Mouse (Mus musculus) kidney, embryonic 16.5 days (tissue): ENCODE data around the gene Armcx1. TPM values are rescaled to one million over a fixed set of nuclear protein-coding genes. Genes with fewer than 3 reads are reported as not detected.

Experiments
- ATAC-seq: fragments of 200-750 bp; cut with Nextera tagmentation; 2 replicates; pipeline ENCODE4 v1.8.0; 2017; ENCODE audit warnings: moderate TSS enrichment; ENCODE audit not compliant: low FRiP score, low TSS enrichment
- H3K27ac ChIP-seq: fragments of 300-500 bp; sonication (generic); 2 replicates; pipeline ENCODE4 v1.5.1; 2014; ENCODE audit warnings: low read length
- H3K27me3 ChIP-seq: fragments of 300-500 bp; sonication (generic); 2 replicates; pipeline ENCODE4 v1.6.1; 2014; ENCODE audit warnings: low read length, control low read depth, mixed read lengths; ENCODE audit not compliant: insufficient read depth
- H3K36me3 ChIP-seq: fragments of 300-500 bp; sonication (generic); 2 replicates; pipeline ENCODE4 v1.6.1; 2014; ENCODE audit warnings: low read length, control low read depth, mixed read lengths; ENCODE audit not compliant: insufficient read depth
- H3K4me1 ChIP-seq: fragments of 300-500 bp; sonication (generic); 2 replicates; pipeline ENCODE4 v1.6.1; 2014; ENCODE audit warnings: low read length, control low read depth, mixed read lengths; ENCODE audit not compliant: insufficient read depth
- H3K4me2 ChIP-seq: fragments of 300-500 bp; sonication (generic); replicated peaks from 2 replicates; pipeline ENCODE4 v1.6.1; 2014; ENCODE audit warnings: low read depth, low read length
- H3K4me3 ChIP-seq: fragments of 300-500 bp; sonication (generic); 2 replicates; pipeline ENCODE4 v1.5.1; 2014; ENCODE audit warnings: mild to moderate bottlenecking, low read length
- H3K9ac ChIP-seq: fragments of 300-500 bp; sonication (generic); replicated peaks from 2 replicates; pipeline ENCODE4 v1.6.1; 2014; ENCODE audit warnings: low read length
- H3K9me3 ChIP-seq: fragments of 300-500 bp; sonication (generic); 2 replicates; pipeline ENCODE4 v1.6.1; 2016; ENCODE audit warnings: low read length, control low read depth
- WGBS: fragments of 180-500 bp; shearing (Covaris S2); extraction: QIAGEN DNeasy Blood & Tissue Kit; methylation state at CpG from one replicate; pipeline ENCODE4 v1.1.7; 2014; 5-methylcytosine and 5-hydroxymethylcytosine counted together
- polyA plus RNA-seq: library from polyadenylated mRNA; unstranded; fragments of >200 nt; fragmentation: Nextera tagmentation; extraction: Ambion mirVana; gene quantifications from 2 replicates; pipeline ENCODE4 v1.2.1, GENCODE M21; 2015

Gene Armcx1
- polyA plus RNA-seq: 53.4 and 59.0 TPM in 2 replicates

- H3K9ac ChIP-seq: peak within 1 kb of the TSS; percentile 69
- 24% methylated on average over 16 of the region's 16 CpGs for WGBS
- peaks cover 15% of the 10 kb centered on the region; the same call in 1 of the 2 replicates for H3K27me3 ChIP-seq
- H3K36me3 ChIP-seq: peaks cover 10% of the 10 kb centered on the region; the same call in 1 of the 2 replicates
- H3K4me2 ChIP-seq: peak within 1 kb of the TSS; percentile 53
- H3K4me3 ChIP-seq: peak within 1 kb of the TSS; percentile 57
- H3K27ac ChIP-seq: peak within 1 kb of the TSS; percentile 93
- ATAC-seq: peak; percentile 96
- no peaks in the 10 kb centered on the region for H3K4me1 ChIP-seq
- no peaks in the 10 kb centered on the region for H3K9me3 ChIP-seq
These were observed at the start of gene Armcx1 for GRCm38 (mm10) chrX:134717752-134718308. TSS of gene Armcx1 (plus strand) at chrX:134717963.

GRCm38 (mm10) chrX:134675022-134675421, 42.7 kb upstream of the Armcx1 start:
- H3K27me3 ChIP-seq: peaks cover 2% of the 10 kb centered on the region; the same call in 1 of the 2 replicates
- H3K4me2 ChIP-seq: no peak overlapping the region
- 48% methylated on average over 5 of the region's 5 CpGs for WGBS
- H3K27ac ChIP-seq: no peak overlapping the region
- H3K36me3 ChIP-seq: no peaks in the 10 kb centered on the region
- no peak overlapping the region for H3K4me3 ChIP-seq
- H3K9ac ChIP-seq: no peak overlapping the region
- no peak for ATAC-seq
- H3K4me1 ChIP-seq: no peaks in the 10 kb centered on the region
- no peaks in the 10 kb centered on the region for H3K9me3 ChIP-seq

GRCm38 (mm10) chrX:134675959-134676358, 41.8 kb upstream of the Armcx1 start:
- peaks cover 5% of the 10 kb centered on the region; the same call in 1 of the 2 replicates for H3K27me3 ChIP-seq
- no peak for ATAC-seq
- no peak overlapping the region for H3K9ac ChIP-seq
- H3K9me3 ChIP-seq: no peaks in the 10 kb centered on the region
- H3K27ac ChIP-seq: no peak overlapping the region
- H3K4me2 ChIP-seq: no peak overlapping the region
- H3K4me1 ChIP-seq: no peaks in the 10 kb centered on the region
- 93% methylated on average over 1 of the region's 1 CpGs for WGBS
- H3K4me3 ChIP-seq: no peak overlapping the region
- H3K36me3 ChIP-seq: no peaks in the 10 kb centered on the region

GRCm38 (mm10) chrX:134684936-134685335, 32.8 kb upstream of the Armcx1 start:
- Histone ChIP-seq H3K36me3 (peaks cover 13% of the 10 kb centered on the region; the same call in 1 of the 2 replicates), H3K4me2 (peak overlapping the region; percentile 37), H3K4me3 (peak overlapping the region; percentile 19), H3K9me3 (no peaks in the 10 kb centered on the region), H3K27me3 (peaks cover 14% of the 10 kb centered on the region; the same call in 1 of the 2 replicates), H3K9ac (no peak overlapping the region), H3K27ac (0 out of 2 replicates have a peak overlapping the region, but pooled peaks have one; percentile 18), H3K4me1 (no peaks in the 10 kb centered on the region; the same call in 1 of the 2 replicates)
- 42% methylated on average over 5 of the region's 5 CpGs for WGBS
- no peak for ATAC-seq

- peak; percentile 96 for ATAC-seq
- Histone ChIP-seq H3K4me3 (peak within 1 kb of the TSS; percentile 60), H3K27ac (peak within 1 kb of the TSS; percentile 89), H3K4me1 (no peaks in the 10 kb centered on the region; the same call in 1 of the 2 replicates), H3K9me3 (no peaks in the 10 kb centered on the region), H3K27me3 (peaks cover 11% of the 10 kb centered on the region; the same call in 1 of the 2 replicates), H3K9ac (peak within 1 kb of the TSS; percentile 77), H3K4me2 (peak within 1 kb of the TSS; percentile 47), H3K36me3 (peaks cover 25% of the 10 kb centered on the region; the same call in 1 of the 2 replicates)
- WGBS: 27% methylated on average over 33 of the region's 33 CpGs
These were observed 31.5 kb upstream of the Armcx1 start, which contains the start of gene Armcx4 for GRCm38 (mm10) chrX:134686267-134686666. TSS of gene Armcx4 (plus strand) at chrX:134686519.

- Histone ChIP-seq H3K4me3 (peak overlapping the region; percentile 60), H3K9ac (peak overlapping the region; percentile 77), H3K9me3 (no peaks in the 10 kb centered on the region), H3K36me3 (peaks cover 28% of the 10 kb centered on the region; the same call in 1 of the 2 replicates), H3K27ac (peak overlapping the region; percentile 89), H3K27me3 (peaks cover 11% of the 10 kb centered on the region; the same call in 1 of the 2 replicates), H3K4me2 (peak overlapping the region; percentile 47), H3K4me1 (no peaks in the 10 kb centered on the region; the same call in 1 of the 2 replicates)
- ATAC-seq: peak; percentile 60; the same call in 1 of the 2 replicates
- 20% methylated on average over 15 of the region's 16 CpGs for WGBS
These were observed 31.0 kb upstream of the Armcx1 start for GRCm38 (mm10) chrX:134686739-134687171.

GRCm38 (mm10) chrX:134689676-134690075, 28.1 kb upstream of the Armcx1 start:
- Histone ChIP-seq H3K27ac (no peak overlapping the region), H3K4me1 (no peaks in the 10 kb centered on the region; the same call in 1 of the 2 replicates), H3K4me2 (no peak overlapping the region), H3K9me3 (no peaks in the 10 kb centered on the region), H3K4me3 (no peak overlapping the region), H3K27me3 (peaks cover 13% of the 10 kb centered on the region; the same call in 1 of the 2 replicates), H3K36me3 (peaks cover 41% of the 10 kb centered on the region; the same call in 1 of the 2 replicates), H3K9ac (no peak overlapping the region)
- WGBS: 71% methylated on average over 2 of the region's 2 CpGs
- no peak for ATAC-seq

- no peak for ATAC-seq
- H3K9me3 ChIP-seq: no peaks in the 10 kb centered on the region
- H3K36me3 ChIP-seq: peaks cover 41% of the 10 kb centered on the region; the same call in 1 of the 2 replicates
- H3K4me2 ChIP-seq: no peak overlapping the region
- H3K9ac ChIP-seq: no peak overlapping the region
- H3K27ac ChIP-seq: no peak overlapping the region
- 86% methylated on average over 10 of the region's 10 CpGs for WGBS
- H3K27me3 ChIP-seq: peaks cover 7% of the 10 kb centered on the region; the same call in 1 of the 2 replicates
- no peaks in the 10 kb centered on the region for H3K4me1 ChIP-seq
- no peak overlapping the region for H3K4me3 ChIP-seq
These were observed 26.8 kb upstream of the Armcx1 start for GRCm38 (mm10) chrX:134690871-134691539.

- peaks cover 41% of the 10 kb centered on the region; the same call in 1 of the 2 replicates for H3K36me3 ChIP-seq
- ATAC-seq: peak; percentile 46; the same call in 1 of the 2 replicates
- WGBS: 83% methylated on average over 2 of the region's 2 CpGs
These were observed 26.2 kb upstream of the Armcx1 start for GRCm38 (mm10) chrX:134691540-134691935.

More at GRCm38 (mm10) chrX:134691540-134691935, 26.2 kb upstream of the Armcx1 start:
- H3K27me3 ChIP-seq: peaks cover 7% of the 10 kb centered on the region; the same call in 1 of the 2 replicates
- no peak overlapping the region for H3K9ac ChIP-seq
- H3K4me1 ChIP-seq: no peaks in the 10 kb centered on the region
- no peaks in the 10 kb centered on the region for H3K9me3 ChIP-seq
- H3K4me2 ChIP-seq: no peak overlapping the region
- H3K4me3 ChIP-seq: no peak overlapping the region
- H3K27ac ChIP-seq: no peak overlapping the region
